Mouse (Mus musculus) embryonic facial prominence, embryonic 14.5 days (tissue): Measurements from ENCODE around the gene Numbl. TPM values are rescaled to one million over a fixed set of nuclear protein-coding genes. Genes with fewer than 3 reads are reported as not detected.

Experiments used
- ATAC-seq: fragments of 200-750 bp; cut with Nextera tagmentation; 2 replicates; pipeline ENCODE4 v1.8.0; 2017; ENCODE audit warnings: low read depth, moderate number of reproducible peaks, moderate TSS enrichment
- DNase-seq: peaks from one replicate; pipeline ENCODE4 v3.0.0-alpha.2; 2015; ENCODE audit warnings: low spot score
- H3K27ac ChIP-seq: fragments of 300-500 bp; sonication (generic); replicated peaks from 2 replicates; pipeline ENCODE4 v1.5.1; 2014; ENCODE audit warnings: low read depth, mild to moderate bottlenecking, low read length, moderate library complexity
- H3K27me3 ChIP-seq: fragments of 300-500 bp; sonication (generic); replicated peaks from 2 replicates; pipeline ENCODE4 v1.6.1; 2014; ENCODE audit warnings: low read length; ENCODE audit not compliant: control insufficient read depth, insufficient read depth
- H3K36me3 ChIP-seq: fragments of 300-500 bp; sonication (generic); 2 replicates; pipeline ENCODE4 v1.6.1; 2014; ENCODE audit warnings: low read length, mixed read lengths; ENCODE audit not compliant: control insufficient read depth, insufficient read depth
- H3K4me1 ChIP-seq: fragments of 300-500 bp; sonication (generic); 2 replicates; pipeline ENCODE4 v1.6.1; 2014; ENCODE audit warnings: antibody characterized with exemption, low read length; ENCODE audit not compliant: control insufficient read depth, insufficient read depth
- H3K4me2 ChIP-seq: fragments of 300-500 bp; sonication (generic); 2 replicates; pipeline ENCODE4 v1.6.1; 2014; ENCODE audit warnings: low read depth, mild to moderate bottlenecking, low read length, moderate library complexity, mixed read lengths
- H3K4me3 ChIP-seq: fragments of 300-500 bp; sonication (generic); 2 replicates; pipeline ENCODE4 v1.5.1; 2014; ENCODE audit warnings: low read depth, mild to moderate bottlenecking, low read length
- H3K9ac ChIP-seq: fragments of 300-500 bp; sonication (generic); 2 replicates; pipeline ENCODE4 v1.6.1; 2014; ENCODE audit warnings: low read depth, mild to moderate bottlenecking, low read length, moderate library complexity, mixed read lengths
- H3K9me3 ChIP-seq: fragments of 300-500 bp; sonication (generic); 2 replicates; pipeline ENCODE4 v1.6.1; 2016; ENCODE audit warnings: low read length; ENCODE audit not compliant: control insufficient read depth
- WGBS: fragments of 180-500 bp; shearing (Covaris S2); extraction: QIAGEN DNeasy Blood & Tissue Kit; methylation state at CpG from one replicate; pipeline ENCODE4 v1.1.7; 2014; 5-methylcytosine and 5-hydroxymethylcytosine counted together
- polyA plus RNA-seq: library from polyadenylated mRNA; unstranded; fragments of >200 nt; fragmentation: Nextera tagmentation; extraction: Ambion mirVana; gene quantifications from 2 replicates; pipeline ENCODE4 v1.2.1, GENCODE M21; 2014

The Numbl gene
- polyA plus RNA-seq, 1 experiment from 2014 or later = 25.1 TPM

DNA sequence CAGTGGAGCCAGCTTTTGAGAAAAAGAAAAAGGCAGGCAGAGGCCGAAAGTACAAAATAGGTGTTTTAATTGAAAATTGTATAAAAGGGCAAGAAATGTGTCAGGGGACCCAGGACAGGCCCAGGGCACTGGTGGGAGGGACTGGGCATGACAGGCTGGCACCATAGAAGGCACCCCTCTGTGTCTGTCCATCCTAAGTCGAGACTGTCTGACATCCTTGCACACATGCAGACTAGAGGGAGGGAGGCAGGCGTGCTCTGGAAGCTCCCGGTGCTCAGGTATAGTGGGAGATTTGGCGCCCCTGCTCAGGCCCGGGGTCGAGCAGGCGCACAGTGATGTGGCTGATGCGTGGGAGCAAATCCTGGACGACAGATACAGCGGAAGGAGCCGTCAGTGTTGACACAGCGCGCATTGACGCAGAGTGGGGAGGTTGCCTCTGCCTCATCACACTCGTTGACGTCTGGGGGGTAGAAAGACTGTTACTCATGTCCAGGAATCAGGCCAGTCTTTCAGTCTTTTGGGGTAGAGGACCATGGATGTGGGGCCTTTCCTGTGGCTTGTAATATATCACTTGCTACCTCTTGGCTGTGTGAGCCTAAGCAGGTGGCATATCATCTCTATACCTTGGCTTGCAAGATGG is 47.0 kb downstream of the Numbl start:
- no peak for ATAC-seq
- Histone ChIP-seq H3K4me3 (no peak overlapping the region), H3K9ac (no peak overlapping the region), H3K4me2 (no peak overlapping the region), H3K36me3 (0 out of 2 replicates have a peak, but pooled peaks cover 3% of the 10 kb centered on the region), H3K27ac (no peak overlapping the region), H3K4me1 (peaks cover 7% of the 10 kb centered on the region), H3K27me3 (peaks cover 3% of the 10 kb centered on the region; the same call in 1 of the 2 replicates), H3K9me3 (no peaks in the 10 kb centered on the region)
- DNase-seq = no peak
- 87% methylated on average over 17 of the region's 17 CpGs for WGBS

DNA sequence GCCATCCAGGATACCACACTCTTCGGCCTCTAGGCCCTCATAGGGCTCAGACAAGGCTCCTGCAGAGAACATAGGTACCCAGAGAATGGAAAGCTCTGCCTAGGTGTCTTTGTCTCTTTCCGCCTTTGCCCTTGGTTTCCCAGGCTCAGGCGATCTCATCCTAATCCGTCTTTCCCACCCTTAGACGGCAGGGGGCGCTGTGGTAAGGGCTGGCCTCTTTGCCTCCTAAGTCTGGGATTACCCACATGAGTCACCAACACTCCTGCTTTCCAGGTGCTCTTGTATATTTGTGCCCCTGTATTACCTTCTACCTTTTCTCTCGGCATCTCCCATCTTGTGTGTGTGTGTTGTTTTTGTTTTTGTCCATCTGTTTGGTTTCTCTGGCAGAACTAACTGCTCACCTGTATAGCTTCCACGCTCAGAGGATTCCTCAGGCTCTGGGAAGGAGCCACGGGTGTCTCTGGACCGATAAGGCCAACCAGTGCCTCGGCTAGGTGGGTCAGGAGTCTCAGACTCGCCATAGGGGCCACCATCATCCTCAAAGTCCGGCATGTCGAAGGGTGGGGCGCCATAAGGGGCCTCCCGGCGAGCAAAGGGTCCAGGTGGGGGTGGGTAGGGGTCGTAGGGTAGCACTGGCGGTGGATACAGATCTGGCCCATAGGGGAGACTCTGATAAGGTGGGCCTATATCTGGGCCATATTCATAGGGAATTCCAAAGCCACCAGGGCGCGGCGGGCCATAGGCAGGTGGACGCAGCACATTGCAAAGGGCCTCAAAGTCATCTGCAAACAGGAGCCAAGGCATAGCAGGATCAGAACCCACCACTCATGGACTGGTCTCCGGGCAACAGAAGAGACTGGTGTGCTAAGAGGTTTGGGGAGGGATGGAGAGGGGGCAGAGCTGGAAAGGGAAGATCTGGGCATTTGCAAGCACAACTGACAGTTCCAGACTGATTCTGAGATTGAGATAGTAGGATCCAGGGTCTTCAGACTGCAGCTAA is 48.2 kb downstream of the Numbl start:
- Histone ChIP-seq H3K36me3 (0 out of 2 replicates have a peak, but pooled peaks cover 3% of the 10 kb centered on the region), H3K4me1 (peaks cover 11% of the 10 kb centered on the region), H3K27me3 (peaks cover 3% of the 10 kb centered on the region; the same call in 1 of the 2 replicates), H3K4me3 (no peak overlapping the region), H3K4me2 (no peak overlapping the region), H3K9ac (no peak overlapping the region), H3K27ac (no peak overlapping the region), H3K9me3 (no peaks in the 10 kb centered on the region)
- no peak for ATAC-seq
- DNase-seq = no peak
- 77% methylated on average over 24 of the region's 24 CpGs for WGBS

DNA sequence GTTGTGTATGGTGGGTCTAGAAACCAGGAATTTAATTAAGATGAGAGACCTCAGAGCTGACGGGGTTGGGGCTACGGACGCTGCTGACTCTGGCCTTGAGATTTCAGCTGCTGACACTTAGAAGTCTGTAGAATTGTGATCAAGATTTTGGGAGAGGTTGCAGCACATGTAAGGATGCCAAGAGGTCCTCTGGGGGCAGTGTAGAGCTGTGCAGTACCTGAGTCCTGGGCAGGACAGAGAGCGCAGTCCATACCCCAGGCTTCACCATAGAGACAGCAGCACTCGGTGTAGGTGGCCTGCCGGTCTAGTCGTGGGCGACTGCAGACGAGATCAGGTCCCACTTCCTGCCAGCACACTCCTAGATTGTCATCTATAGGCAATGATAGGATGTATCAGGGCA is 49.3 kb downstream of the Numbl start:
- Histone ChIP-seq H3K27ac (no peak overlapping the region), H3K4me2 (no peak overlapping the region), H3K27me3 (no peaks in the 10 kb centered on the region; the same call in 1 of the 2 replicates), H3K4me3 (no peak overlapping the region), H3K9me3 (no peaks in the 10 kb centered on the region), H3K36me3 (0 out of 2 replicates have a peak, but pooled peaks cover 3% of the 10 kb centered on the region), H3K4me1 (peaks cover 8% of the 10 kb centered on the region; the same call in 1 of the 2 replicates), H3K9ac (no peak overlapping the region)
- 67% methylated on average over 9 of the region's 9 CpGs for WGBS
- ATAC-seq (no peak), DNase-seq (no peak)

DNA sequence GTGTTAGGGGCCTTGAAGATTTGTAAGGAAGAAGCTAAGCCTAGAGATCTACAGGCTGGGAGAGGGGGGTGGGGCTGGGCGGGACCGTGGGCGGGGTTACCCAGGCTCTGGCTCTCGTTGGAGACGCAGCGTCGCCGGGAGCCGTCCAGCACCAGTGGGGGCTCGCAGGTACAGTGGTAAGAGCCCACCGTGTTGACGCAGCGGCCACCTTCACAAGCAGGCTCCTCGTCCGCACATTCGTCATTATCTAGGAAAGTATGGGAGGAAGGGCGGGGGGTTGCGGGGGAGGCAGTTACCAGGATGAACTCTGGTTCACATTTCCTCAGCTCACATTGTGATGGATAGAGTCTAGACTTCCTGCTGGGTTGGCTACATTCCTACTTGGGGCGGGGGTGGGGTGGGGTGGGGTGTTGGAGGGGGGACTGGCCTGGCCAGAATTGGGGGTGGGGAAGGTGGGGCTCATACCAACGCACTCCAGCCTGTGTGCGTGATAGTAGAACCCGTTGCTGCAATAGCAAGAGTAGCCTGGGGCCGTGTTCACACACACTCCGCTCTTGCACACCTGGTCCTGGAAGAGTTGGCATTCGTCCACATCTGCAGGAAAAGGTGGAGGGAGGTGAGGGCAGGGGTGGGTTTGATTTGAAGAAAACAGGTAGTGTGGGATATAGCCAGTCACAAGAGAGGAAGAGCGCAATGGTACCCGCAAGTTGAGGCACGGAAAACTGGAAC is 50.8 kb downstream of the Numbl start:
- DNase-seq (peak; percentile 73), ATAC-seq (peak; percentile 53)
- H3K9me3 ChIP-seq = peaks cover 6% of the 10 kb centered on the region; the same call in 1 of the 2 replicates
- H3K27ac ChIP-seq = no peak overlapping the region
- no peaks in the 10 kb centered on the region; the same call in 1 of the 2 replicates for H3K27me3 ChIP-seq
- 10% methylated on average over 28 of the region's 28 CpGs for WGBS
- peak overlapping the region; percentile 26 for H3K9ac ChIP-seq
- peaks cover 16% of the 10 kb centered on the region; the same call in 1 of the 2 replicates for H3K36me3 ChIP-seq
- H3K4me2 ChIP-seq = peak overlapping the region; percentile 54
- H3K4me1 ChIP-seq = peaks cover 8% of the 10 kb centered on the region; the same call in 1 of the 2 replicates
- peak overlapping the region; percentile 26 for H3K4me3 ChIP-seq

DNA sequence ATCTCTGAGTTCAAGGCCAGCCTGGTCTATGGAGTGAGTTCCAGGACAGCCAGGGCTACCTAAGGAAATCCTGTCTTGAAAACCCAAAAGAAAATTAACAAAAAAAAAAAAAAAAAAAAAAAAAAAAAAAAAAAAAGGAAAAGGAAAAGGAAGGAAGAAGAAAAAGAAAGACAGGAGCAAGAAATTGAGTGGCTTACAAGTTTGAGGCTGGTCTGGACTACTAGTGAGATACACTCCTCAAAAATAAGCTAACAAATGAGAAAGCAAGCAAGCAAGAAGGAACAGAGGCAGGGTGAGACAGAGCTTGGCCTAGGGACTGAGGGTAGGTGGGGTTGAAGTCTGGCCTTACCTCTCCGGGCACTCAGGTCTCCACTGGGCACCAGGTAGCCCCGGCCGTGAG is 51.6 kb downstream of the Numbl start:
- Histone ChIP-seq H3K4me3 (no peak overlapping the region), H3K27me3 (no peaks in the 10 kb centered on the region; the same call in 1 of the 2 replicates), H3K27ac (peak overlapping the region; percentile 44; the same call in 1 of the 2 replicates), H3K36me3 (peaks cover 23% of the 10 kb centered on the region; the same call in 1 of the 2 replicates), H3K9me3 (peaks cover 12% of the 10 kb centered on the region; the same call in 1 of the 2 replicates), H3K9ac (no peak overlapping the region), H3K4me1 (peaks cover 8% of the 10 kb centered on the region; the same call in 1 of the 2 replicates), H3K4me2 (no peak overlapping the region)
- DNase-seq (no peak), ATAC-seq (no peak)
- WGBS = 65% methylated on average over 3 of the region's 3 CpGs

DNA sequence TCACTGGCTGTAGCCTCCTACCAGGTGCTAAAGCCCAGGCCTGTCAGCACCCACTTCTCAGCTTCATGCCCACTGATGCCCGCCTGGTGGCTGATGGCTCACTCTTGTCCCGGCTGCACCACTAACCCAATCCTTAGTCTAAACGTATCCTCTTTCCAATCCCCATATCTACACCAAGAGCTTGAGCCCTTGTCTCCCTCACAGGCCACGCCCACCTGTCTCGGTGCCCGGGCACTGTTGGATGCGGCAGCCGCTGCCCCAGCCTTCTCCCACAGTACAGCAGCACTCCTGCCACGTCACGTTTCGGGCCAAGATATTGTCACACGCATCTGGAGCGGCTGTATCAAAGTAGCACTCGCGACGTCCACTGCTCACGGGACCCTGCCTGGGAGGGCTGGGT is 52.1 kb downstream of the Numbl start:
- H3K4me2 ChIP-seq = peak overlapping the region; percentile 34; the same call in 1 of the 2 replicates
- no peak overlapping the region for H3K9ac ChIP-seq
- peak overlapping the region; percentile 44; the same call in 1 of the 2 replicates for H3K27ac ChIP-seq
- H3K4me1 ChIP-seq = peaks cover 8% of the 10 kb centered on the region; the same call in 1 of the 2 replicates
- peak overlapping the region; percentile 5; the same call in 1 of the 2 replicates for H3K4me3 ChIP-seq
- peaks cover 23% of the 10 kb centered on the region; the same call in 1 of the 2 replicates for H3K36me3 ChIP-seq
- ATAC-seq = peak; percentile 71
- no peaks in the 10 kb centered on the region; the same call in 1 of the 2 replicates for H3K27me3 ChIP-seq
- peaks cover 12% of the 10 kb centered on the region; the same call in 1 of the 2 replicates for H3K9me3 ChIP-seq
- peak; percentile 59 for DNase-seq
- WGBS = 5% methylated on average over 11 of the region's 17 CpGs

DNA sequence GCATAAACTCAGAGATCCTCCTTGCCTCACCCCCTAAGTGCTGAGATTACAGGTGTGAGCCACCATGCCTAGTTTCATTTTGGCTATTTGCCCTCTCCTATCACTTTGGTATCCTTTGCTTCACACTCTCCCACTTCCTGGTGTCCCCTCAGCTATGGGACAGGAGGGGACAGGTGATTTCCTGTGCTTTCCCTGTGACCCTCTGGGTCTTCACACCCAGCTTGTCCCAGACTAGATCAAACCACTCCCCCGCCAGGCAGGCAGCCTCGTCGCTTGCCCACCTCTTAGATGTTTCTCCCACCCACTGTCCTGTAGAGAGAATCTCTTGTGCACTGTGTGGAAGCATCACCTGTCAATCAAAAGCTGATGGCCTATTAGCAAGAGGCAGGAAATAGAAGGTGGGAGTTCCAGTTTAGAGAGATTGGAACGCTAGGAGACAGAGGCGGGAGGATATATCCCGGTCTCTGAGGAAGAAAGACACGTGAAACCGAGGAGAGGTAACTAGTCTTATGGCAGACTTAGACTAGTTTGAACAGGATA is 52.8 kb downstream of the Numbl start:
- no peak overlapping the region for H3K4me2 ChIP-seq

More for the DNA sequence above, 52.8 kb downstream of the Numbl start:
- H3K4me3 ChIP-seq = no peak overlapping the region
- no peaks in the 10 kb centered on the region; the same call in 1 of the 2 replicates for H3K27me3 ChIP-seq
- H3K9me3 ChIP-seq = peaks cover 12% of the 10 kb centered on the region; the same call in 1 of the 2 replicates
- no peak overlapping the region for H3K27ac ChIP-seq
- H3K36me3 ChIP-seq = peaks cover 23% of the 10 kb centered on the region; the same call in 1 of the 2 replicates
- WGBS = 42% methylated on average over 8 of the region's 8 CpGs
- peaks cover 8% of the 10 kb centered on the region; the same call in 1 of the 2 replicates for H3K4me1 ChIP-seq
- ATAC-seq (no peak), DNase-seq (no peak)
- no peak overlapping the region for H3K9ac ChIP-seq
